Mouse (Mus musculus) cortical plate, adult 2 months (tissue): ENCODE results near the gene Tubgcp6.

ENCODE experiments used
- CTCF ChIP-seq: fragments of 200-500 bp; IDR thresholded peaks from 2 replicates; pipeline ENCODE4 v1.5.1; 2011; ENCODE audit warnings: mild to moderate bottlenecking, control low read depth, low read length; ENCODE audit not compliant: insufficient read depth; ENCODE audit errors: extremely low read depth
- POLR2A ChIP-seq: fragments of 200-500 bp; IDR thresholded peaks from 2 replicates; pipeline ENCODE4 v1.6.1; 2011; ENCODE audit warnings: mild to moderate bottlenecking, low read length, control low read depth; ENCODE audit not compliant: insufficient read depth; ENCODE audit errors: extremely low read depth

- TF ChIP-seq CTCF: no peak
- TF ChIP-seq POLR2A: no peak
Observed at GRCm38 (mm10) chr15:89067609-89068008, 55.3 kb downstream of the Tubgcp6 start.
